Mouse (Mus musculus) adrenal gland, postnatal 10 days (tissue): ENCODE measurements at regions not wholly inside any gene's neighbourhood (a gene's known extent, or its start where the extent isn't known, plus 50 kb on each side); places are given as distances from the start of the nearest gene placed in this dataset.
A peak's percentile ranks its signal among the peaks of the same experiment; 100 is the strongest.

Experiments
- DNase-seq: peaks from one replicate; pipeline ENCODE4 v3.0.0; 2021; ENCODE audit warnings: mixed read lengths

GRCm38 (mm10) chr7:137885146-137885545 is 447.7 kb downstream of the Glrx3 start:
- no peak for DNase-seq

DNA sequence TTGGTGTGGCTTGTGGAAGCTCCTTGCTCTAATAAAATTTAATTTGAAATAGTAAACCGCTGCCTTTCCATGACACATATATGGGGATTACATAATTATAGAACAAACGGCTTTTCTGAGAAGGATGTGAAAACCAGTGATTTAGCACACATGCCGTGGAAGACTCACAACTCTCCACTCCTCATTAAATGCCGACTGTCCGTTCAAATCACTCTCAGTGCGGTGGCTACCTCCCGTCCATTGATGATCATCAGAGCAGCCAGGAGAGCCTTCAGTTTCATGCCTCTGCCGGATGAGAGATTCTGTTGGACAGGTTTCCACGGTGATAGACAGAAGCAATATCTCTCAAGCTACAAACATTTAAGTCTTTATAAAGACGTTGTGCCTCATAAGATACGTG is 451.3 kb downstream of the Glrx3 start:
- DNase-seq: no peak

DNA sequence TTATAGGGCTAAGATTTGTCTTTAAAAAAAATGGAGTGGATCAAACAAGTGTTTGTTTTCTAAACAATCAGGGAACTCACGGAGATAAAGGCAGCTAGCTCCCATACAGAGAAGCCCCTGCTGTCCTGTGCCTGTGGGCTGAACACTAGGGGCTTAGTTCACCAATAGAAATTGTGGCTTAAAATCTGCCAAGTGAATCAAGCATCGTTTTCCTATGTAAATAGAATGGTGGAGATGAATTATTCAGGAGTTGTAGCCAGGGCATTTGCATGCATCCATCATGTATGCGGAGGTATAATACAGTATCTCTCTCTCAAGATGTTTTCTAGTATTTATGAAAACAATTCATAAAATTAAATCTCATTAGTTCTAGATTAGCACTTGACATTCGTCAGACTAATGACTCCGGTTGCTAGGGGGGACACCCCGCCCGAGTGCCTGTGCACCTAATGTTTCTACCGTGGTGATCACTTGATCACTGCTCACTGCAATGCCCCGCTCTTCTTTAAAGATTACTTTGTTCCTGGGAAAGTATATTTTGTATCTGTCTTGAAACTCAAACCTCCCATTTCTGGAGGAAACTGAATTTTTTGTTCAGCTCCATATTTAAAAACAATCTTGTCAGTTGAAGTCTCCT is 469.1 kb downstream of the Glrx3 start:
- DNase-seq: no peak

GRCm38 (mm10) chr7:137909456-137909855 is 472.0 kb downstream of the Glrx3 start:
- no peak for DNase-seq

DNA sequence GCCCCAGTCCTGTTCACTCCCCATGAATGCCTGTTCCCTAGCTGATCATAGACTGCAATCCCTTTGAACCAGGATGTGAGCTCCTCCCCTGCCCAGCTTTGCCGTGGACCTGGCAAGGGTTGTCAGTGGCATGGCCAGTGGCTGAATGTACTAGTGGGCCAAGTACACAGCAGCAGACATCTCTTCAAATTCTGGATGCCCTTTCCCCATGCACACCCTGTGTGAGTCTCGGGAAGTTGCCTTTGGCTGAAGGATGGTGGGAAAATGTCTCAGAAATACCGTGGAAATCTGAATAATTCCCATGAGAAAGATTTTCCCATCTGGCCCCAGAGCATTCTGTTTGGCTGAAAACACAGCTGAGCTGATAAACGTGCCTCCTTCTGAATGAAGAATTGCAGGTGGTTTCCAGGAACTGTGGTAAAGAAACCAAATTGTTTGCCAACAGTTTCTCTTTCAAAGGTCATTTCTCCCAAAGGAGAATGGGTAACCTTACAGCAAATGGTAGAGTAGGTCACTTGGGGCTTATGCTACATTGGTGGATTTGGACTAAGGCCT is 476.2 kb downstream of the Glrx3 start:
- no peak for DNase-seq

DNA sequence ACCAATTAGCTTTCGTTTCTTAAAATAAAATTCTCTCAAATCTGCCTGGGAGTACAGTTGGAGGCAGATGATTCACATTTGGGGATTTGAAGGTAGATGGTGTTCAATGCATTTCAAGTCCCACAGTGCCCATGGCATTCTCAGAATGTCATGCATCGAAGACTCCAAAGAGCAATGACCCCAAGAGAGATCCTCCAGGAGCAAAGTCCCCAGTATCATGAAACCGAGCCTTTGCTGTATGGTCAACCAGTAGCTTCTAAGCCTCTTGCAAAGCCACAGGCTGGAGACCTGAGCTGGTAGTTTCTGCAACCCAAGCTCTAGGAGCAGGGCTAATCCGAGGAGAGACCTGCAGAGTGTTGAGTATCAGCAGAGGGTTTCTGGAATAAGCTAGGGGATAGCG is 477.1 kb downstream of the Glrx3 start:
- no peak for DNase-seq

GRCm38 (mm10) chr7:137916351-137916750 is 478.9 kb downstream of the Glrx3 start:
- DNase-seq: no peak

- DNase-seq: peak; percentile 54
Measured at GRCm38 (mm10) chr7:137924464-137925167, 472.9 kb downstream of the Tcerg1l start.

DNA sequence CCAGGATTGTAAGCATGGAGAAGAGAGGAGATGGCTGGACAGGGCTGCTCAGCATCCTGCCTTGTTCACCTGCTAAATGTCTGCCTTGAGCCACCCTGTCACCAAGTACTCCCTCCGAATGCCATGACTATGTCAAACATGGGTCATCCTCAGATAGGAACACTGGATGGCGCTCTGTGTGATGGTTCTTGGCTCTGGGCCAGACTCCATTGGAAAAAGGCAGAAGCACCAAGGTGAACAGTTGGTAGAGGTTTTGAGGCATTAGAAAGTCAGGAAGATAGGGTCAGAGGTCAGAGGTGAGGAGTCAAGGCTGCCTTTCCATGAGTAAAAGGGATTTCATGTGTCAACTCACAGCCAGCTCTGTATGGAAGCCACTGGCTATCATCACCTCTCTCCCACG is 471.9 kb downstream of the Tcerg1l start:
- no peak for DNase-seq

DNA sequence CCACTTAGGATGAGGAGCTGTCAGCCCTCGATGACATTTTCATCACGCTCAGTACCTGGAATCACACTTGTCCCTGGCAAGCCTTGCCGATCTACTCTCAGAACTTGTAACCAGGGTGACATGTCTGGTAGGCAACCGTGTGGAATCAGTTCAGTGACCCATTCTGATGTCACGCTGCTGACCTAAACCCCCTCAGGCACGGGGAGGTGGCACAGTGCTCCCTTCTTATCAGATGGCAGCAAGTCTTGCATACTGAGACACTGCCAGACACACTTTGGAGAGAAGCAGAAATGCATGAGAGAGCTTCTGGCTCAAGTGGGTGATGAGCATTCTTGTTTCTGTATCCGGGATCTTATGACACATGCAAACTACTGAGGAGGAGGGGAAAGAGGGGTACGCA is 470.2 kb downstream of the Tcerg1l start:
- DNase-seq: no peak

DNA sequence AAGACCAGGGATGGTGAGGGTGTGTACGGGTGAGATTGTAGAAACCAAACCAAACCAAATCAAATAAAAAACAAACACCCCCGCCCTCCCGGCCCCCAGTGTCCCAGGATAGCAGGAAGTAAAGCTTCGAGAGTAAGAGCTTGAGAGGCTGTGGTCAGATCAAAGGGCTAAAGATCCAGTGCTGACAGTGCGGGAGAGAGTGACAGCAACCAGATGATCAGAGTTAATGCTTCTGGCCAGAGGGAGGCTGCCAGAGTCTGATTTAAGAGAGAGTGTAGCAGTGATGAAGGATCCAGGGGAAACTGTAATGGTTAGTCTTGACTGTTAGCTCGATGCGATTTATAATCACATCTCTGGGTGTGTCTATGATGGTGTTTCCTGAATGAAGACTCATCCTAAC is 467.3 kb downstream of the Tcerg1l start:
- DNase-seq: no peak

DNA sequence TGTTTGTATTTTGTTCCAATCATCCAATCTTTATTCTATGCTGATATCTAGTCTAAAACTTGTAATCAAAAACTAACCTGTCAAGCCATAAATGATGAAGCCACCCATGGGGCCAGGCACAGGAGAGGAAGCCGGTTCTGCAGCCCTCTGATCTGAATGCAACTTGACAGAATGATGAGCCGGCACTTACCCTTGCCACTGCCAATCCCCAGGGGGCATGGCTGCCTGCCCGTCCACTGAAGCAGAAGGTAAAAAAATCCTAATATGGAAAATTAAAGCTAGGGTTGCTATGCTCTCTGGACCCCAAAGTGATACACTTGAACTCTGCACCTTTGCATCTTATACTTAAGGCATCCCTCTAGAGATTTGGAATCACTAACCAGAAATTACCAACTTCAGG is 461.6 kb downstream of the Tcerg1l start:
- DNase-seq: no peak

DNA sequence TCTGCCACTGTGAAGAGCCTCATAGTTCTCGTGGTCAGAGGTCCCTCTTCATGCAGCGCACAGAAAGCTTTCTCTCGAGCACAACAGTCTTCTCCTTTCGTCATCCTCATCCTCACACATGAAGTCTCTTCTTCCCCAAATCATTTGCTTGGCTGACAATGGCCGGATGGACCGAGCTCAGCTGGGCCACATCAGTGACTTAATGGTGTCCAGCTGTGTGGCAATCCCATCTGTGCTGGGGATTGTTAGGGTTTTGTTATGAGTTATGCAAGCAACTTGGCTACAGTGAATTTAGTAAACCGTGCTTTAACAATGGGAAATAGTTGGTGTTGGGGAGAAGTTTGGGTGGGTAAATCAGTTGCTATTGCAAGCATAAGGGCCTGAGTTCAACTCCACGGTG is 458.4 kb downstream of the Tcerg1l start:
- no peak for DNase-seq

DNA sequence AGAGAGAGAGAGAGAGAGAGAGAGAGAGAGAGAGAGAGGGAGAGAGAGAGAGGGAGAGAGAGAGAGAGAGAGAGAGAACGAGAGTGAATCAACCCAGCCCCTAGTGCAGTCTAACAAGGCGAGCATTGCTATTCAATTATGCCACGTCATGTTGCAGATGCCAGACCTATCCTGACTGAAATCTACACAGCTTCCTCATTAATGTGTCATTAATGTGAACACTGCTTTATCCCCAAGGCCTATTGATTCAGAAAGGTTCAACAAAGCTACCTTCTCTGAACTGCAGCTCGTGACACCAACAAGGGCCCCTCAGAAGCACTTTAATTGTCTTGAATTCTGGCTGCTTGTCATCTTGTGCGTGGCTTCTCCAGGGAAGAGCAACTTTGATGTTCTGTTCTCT is 457.4 kb downstream of the Tcerg1l start:
- no peak for DNase-seq

DNA sequence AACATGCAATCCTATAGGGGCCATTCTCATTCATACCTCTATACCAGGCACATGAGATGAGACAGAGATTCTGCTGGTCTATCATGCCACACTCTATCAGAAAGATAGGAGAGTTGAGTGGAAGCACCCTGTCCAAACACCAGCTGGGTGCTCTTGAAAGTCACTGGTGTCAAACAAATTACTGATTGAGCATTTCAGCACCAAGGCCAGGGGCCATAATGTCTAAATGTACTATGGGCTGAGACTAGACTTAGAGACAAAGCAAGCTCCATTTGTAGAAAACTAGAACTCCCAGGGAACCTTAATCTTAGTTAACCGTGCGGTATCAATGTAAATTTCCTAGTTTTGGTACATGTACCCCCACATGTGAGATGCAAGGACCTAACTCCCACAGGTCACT is 452.5 kb downstream of the Tcerg1l start:
- DNase-seq: peak; percentile 54

GRCm38 (mm10) chr7:137947424-137947823 is 450.1 kb downstream of the Tcerg1l start:
- no peak for DNase-seq

DNA sequence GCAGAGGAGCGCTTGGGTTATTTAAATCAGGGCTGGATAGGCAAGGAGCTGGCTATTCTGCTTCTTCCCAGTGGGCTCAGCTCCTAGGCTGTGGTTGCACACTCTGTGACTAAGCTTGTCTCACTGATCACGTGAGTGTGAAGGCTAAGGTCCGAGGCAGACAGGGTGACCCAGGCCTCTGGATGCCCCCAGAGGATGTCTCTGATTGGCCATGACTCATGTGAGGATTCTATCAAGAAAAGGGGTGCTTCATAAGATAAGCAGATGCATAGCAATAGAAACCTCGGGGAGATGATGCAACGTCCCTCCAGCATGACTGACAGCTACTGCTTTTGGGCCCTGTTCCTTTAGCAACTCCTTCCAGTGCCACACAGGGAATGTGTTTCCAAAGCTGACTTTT is 440.2 kb downstream of the Tcerg1l start:
- peak; percentile 40 for DNase-seq

- DNase-seq: no peak
Measured at GRCm38 (mm10) chr7:137957848-137958247, 439.7 kb downstream of the Tcerg1l start.

DNA sequence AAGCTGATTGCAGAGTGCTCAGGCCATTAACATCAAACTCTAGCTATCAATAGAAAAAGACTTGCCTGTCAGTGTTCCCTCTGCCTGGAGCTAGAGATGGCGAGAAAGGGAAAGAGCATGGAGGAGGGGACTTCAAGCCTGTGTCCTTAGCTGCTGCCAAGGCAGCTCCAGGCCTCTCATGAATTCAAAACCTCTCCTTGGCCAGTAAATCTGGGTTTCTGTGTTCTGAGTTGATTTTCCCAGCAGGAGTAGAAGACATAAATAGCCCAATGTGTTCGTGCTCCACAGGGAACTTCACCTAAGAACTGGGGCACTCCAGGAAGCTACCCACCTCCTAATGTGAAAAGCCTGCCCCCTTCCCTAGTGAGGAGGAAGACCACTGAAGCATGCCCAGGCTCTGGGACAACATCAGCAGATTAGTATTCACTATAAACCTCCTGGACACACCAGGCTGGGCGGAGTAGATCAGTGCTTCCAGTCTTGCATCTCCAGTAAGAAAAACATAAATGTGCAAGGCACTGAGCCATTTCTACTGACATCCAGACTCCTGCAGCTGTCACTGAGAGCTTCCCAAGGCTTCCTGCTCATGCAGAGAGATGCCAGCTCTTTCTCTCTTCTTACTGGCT is 433.9 kb downstream of the Tcerg1l start:
- no peak for DNase-seq

- no peak for DNase-seq
Measured at GRCm38 (mm10) chr7:137974705-137975104, 422.8 kb downstream of the Tcerg1l start.

DNA sequence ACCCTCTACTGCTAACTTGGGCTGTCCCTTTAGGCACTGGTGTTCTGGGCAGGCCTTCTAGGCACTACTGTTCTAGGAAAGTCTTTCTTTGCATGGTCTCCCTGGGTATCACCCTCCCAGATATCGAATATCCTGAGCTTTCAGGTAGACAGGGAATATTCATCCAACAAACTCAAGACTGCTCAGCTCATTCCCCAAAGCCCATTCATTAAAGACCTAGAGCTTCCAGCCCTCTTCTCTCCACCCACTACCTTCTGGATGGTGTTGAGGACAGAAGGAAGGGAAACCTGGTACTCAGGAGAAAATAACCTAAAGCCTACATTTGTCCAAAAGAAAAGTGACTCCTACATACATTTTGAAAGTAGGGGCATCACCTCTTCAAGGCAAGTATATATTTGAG is 420.0 kb downstream of the Tcerg1l start:
- no peak for DNase-seq

DNA sequence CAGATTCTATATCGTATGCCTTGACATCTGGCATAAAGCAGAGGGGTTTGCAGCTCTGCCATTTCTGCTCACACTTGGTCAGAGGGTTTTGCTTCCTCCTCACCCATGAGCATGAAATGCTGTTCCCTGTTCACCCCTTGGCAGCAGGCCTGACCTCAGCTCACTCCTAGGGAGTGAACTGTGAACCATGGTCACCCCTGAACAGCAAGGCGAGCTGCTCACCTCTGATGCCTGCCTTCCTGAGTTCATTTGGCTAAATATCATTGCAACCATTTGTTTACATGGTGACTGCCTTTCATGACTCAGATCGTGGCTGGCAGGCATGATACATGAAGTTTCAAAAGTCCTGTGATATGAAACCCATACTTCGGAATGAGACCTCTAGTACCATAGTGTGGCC is 418.2 kb downstream of the Tcerg1l start:
- DNase-seq: no peak

GRCm38 (mm10) chr7:138005806-138006205 is 391.7 kb downstream of the Tcerg1l start:
- DNase-seq: no peak

DNA sequence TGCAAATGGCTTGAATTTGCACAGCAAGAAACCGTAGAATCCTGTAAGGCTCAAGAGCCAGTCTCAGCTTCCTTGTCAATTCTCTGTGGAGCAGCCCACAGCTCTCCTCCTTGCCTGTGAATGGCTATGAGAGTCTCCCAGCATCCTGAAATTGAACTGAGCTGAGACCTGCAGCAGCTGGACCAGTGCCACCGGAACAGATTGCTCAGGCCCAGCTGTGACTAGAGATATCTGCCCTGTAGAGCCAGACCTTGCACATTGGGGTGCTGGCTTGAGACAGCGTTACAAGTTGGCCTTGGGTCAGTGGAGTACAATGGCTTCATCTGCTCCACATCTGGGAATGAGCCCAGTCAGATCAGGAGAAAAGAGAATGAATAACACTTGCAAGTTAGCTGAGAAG is 390.6 kb downstream of the Tcerg1l start:
- DNase-seq: peak; percentile 59
